Mouse (Mus musculus): ENCODE results near the gene Bbox1. TPM values are rescaled to one million over a fixed set of nuclear protein-coding genes. Genes with fewer than 3 reads are reported as not detected.

Gene Bbox1
- total and polyA plus RNA-seq, 3 experiments, result not detected

DNA sequence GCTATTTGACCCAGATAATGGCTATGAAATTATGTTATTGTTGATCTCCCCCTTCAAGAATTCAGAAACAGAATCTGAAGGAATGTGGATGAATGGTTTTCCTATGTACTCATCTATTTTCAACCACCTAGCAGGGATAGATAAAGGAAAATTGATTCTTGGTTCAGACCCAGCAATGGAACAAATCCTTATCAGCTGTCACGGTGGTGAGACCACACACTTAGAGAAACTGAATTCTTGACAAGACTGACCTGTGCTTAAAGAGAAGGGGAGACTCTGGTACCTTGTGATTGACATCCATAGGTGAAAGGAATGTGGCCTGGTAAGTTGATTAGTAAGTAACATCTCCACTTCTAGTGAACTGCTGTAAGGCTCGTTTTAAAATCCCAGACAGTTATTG is 12.1 kb downstream of the Bbox1 start:
- TF ChIP-seq ETS1 (conservative IDR thresholded peaks at IDR 0.05; ENCODE audit: low read depth, low read length), result no peak
- TF ChIP-seq MAX (IDR thresholded peaks at IDR 0.05; ENCODE audit: low read length), result no peak
- TF ChIP-seq JUN (IDR thresholded peaks at IDR 0.05; ENCODE audit: insufficient read depth, low read depth, low read length), result no peak
- TF ChIP-seq MYC (IDR thresholded peaks at IDR 0.05; ENCODE audit: low read depth, low read length), result no peak
- no peak for TF ChIP-seq ELF1 (IDR thresholded peaks at IDR 0.05; ENCODE audit: low read depth, low read length)
- TF ChIP-seq MEF2A (IDR thresholded peaks at IDR 0.05; ENCODE audit: borderline replicate concordance, low read depth, low read length), result no peak
- no peak for TF ChIP-seq BHLHE40 (IDR thresholded peaks at IDR 0.05; ENCODE audit: low read depth, low read length)
- TF ChIP-seq ZC3H11A (IDR thresholded peaks at IDR 0.05; ENCODE audit: low read depth, low read length), result no peak
- TF ChIP-seq CTCF (conservative IDR thresholded peaks at IDR 0.05 in 1 of 2, IDR thresholded peaks at IDR 0.05 in 1 of 2; ENCODE audit: low read depth in 2 of 2, low read length in 2 of 2), result no peak
- no peak for TF ChIP-seq KAT2A (IDR thresholded peaks at IDR 0.05; ENCODE audit: insufficient replicate concordance, low read length)
- TF ChIP-seq NELFE (IDR thresholded peaks at IDR 0.05; ENCODE audit: low read depth, low read length), result no peak
- no peak for TF ChIP-seq HCFC1 (IDR thresholded peaks at IDR 0.05; ENCODE audit: low read depth, low read length)
- TF ChIP-seq SIN3A (IDR thresholded peaks at IDR 0.05; ENCODE audit: low read length), result no peak
- no peak for TF ChIP-seq CHD1 (IDR thresholded peaks at IDR 0.05; ENCODE audit: low read depth, low read length)
- no peak for TF ChIP-seq TBP (conservative IDR thresholded peaks at IDR 0.05; ENCODE audit: low read depth, low read length)
- TF ChIP-seq GABPA (IDR thresholded peaks at IDR 0.05; ENCODE audit: insufficient replicate concordance, low read depth, low read length), result no peak
- no peak for TF ChIP-seq MXI1 (IDR thresholded peaks at IDR 0.05; ENCODE audit: low read depth, low read length)
- no peak for TF ChIP-seq TCF12 (IDR thresholded peaks at IDR 0.05; ENCODE audit: low read depth, low read length)
- no peak for TF ChIP-seq ZNF384 (IDR thresholded peaks at IDR 0.05; ENCODE audit: low read depth, low read length)
- Histone ChIP-seq H3K4me3 (replicated peaks in 1 of 3; ENCODE audit: low read depth in 2 of 3, low read length in 2 of 3, poor library complexity in 1 of 3) (no peak overlapping the region), H3K4me1 (ENCODE audit: control insufficient read depth in 1 of 2, insufficient read depth in 2 of 2) (no peaks in the 10 kb centered on the region), H3K4me2 (ENCODE audit: insufficient read depth, low read depth, poor library complexity, severe bottlenecking) (no peak overlapping the region), H3K9ac (ENCODE audit: insufficient read depth, low read depth) (no peak overlapping the region), H3K27me3 (replicated peaks) (no peaks in the 10 kb centered on the region), H3K36me3 (replicated peaks in 1 of 2; ENCODE audit: control insufficient read depth in 1 of 2, insufficient read depth in 1 of 2, low read length in 1 of 2) (no peaks in the 10 kb centered on the region), H3K27ac (ENCODE audit: insufficient read depth, low read depth) (no peak overlapping the region), H3K9me3 (replicated peaks; ENCODE audit: low read length) (peaks cover 19% of the 10 kb centered on the region), H3K79me2 (replicated peaks; ENCODE audit: control insufficient read depth, extremely low read depth, insufficient read depth, poor library complexity, severe bottlenecking) (no peaks in the 10 kb centered on the region)
- dilution Hi-C loops (cut with MboI; ENCODE audit: extremely low pct_ligation_motif_present, extremely low pct_unique_long_range_greater_than_20kb, low sequenced_read_pairs) (no loop called here), in situ Hi-C loops (cut with MboI; ENCODE audit: low pct_ligation_motif_present, low pct_unique_long_range_greater_than_20kb, low sequenced_read_pairs) (no loop called here)
- DNase-seq (ENCODE audit: extremely low read depth), result no peak

DNA sequence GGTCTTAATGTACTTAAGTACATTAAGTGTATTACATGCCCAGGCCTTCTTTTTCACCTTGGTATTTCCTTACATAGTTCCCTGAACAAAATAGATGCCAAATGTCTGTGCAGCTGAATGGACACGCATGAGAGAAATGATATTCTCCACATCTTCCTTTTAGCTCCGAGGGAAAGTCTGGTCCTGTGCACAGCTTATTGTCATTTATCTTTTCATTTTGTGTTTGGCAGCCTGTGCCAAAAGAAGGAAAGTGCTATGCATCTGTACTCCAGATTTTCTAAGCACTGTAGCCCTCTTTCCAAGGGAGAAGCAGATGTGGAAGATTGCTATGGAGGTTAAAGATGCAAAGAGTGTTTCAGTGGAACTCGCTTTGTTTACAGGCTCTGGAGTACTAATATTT is 13.0 kb downstream of the Bbox1 start:
- H3K4me1 ChIP-seq (ENCODE audit: control insufficient read depth in 1 of 2, insufficient read depth in 2 of 2), result no peaks in the 10 kb centered on the region
- no peak overlapping the region for H3K4me2 ChIP-seq (ENCODE audit: insufficient read depth, low read depth, poor library complexity, severe bottlenecking)
- no peak for DNase-seq (ENCODE audit: extremely low read depth)
- H3K79me2 ChIP-seq (replicated peaks; ENCODE audit: control insufficient read depth, extremely low read depth, insufficient read depth, poor library complexity, severe bottlenecking), result no peaks in the 10 kb centered on the region
- peaks cover 18% of the 10 kb centered on the region for H3K9me3 ChIP-seq (replicated peaks; ENCODE audit: low read length)
- H3K27me3 ChIP-seq (replicated peaks), result no peaks in the 10 kb centered on the region
- H3K4me3 ChIP-seq (replicated peaks in 1 of 3; ENCODE audit: low read depth in 2 of 3, low read length in 2 of 3, poor library complexity in 1 of 3), result no peak overlapping the region
- no peak for TF ChIP-seq ELF1 (IDR thresholded peaks at IDR 0.05; ENCODE audit: low read depth, low read length)
- no peak for TF ChIP-seq CHD2 (IDR thresholded peaks at IDR 0.05; ENCODE audit: low read length)
- no peak for TF ChIP-seq UBTF (IDR thresholded peaks at IDR 0.05; ENCODE audit: low read depth, low read length)
- dilution Hi-C loops (cut with MboI; ENCODE audit: extremely low pct_ligation_motif_present, extremely low pct_unique_long_range_greater_than_20kb, low sequenced_read_pairs) (no loop called here), in situ Hi-C loops (cut with MboI; ENCODE audit: low pct_ligation_motif_present, low pct_unique_long_range_greater_than_20kb, low sequenced_read_pairs) (no loop called here)
- no peaks in the 10 kb centered on the region for H3K36me3 ChIP-seq (replicated peaks in 1 of 2; ENCODE audit: control insufficient read depth in 1 of 2, insufficient read depth in 1 of 2, low read length in 1 of 2)
- H3K27ac ChIP-seq (ENCODE audit: insufficient read depth, low read depth), result no peak overlapping the region
- H3K9ac ChIP-seq (ENCODE audit: insufficient read depth, low read depth), result no peak overlapping the region
